Mouse (Mus musculus): ENCODE measurements around the gene Mmel1. TPM values are rescaled to one million over a fixed set of nuclear protein-coding genes. Genes with fewer than 3 reads are reported as not detected.
A peak's percentile ranks its signal among the peaks of the same experiment; 100 is the strongest.

Mmel1 gene
- 0.22 TPM in 2 replicates for polyA plus RNA-seq (2012; rRNA removed)

- no peak within 1 kb of the TSS for H3K4me3 ChIP-seq (ENCODE audit: extremely low read depth, insufficient read depth, insufficient read length)
- H3K27me3 ChIP-seq (ENCODE audit: control insufficient read depth, insufficient read depth, low read length), result no peaks in the 10 kb centered on the region
- DNase-seq (ENCODE audit: low read depth in 1 of 2, low spot score in 2 of 2), result no peak
- 85% methylated on average over 7 of the region's 7 CpGs for WGBS
- no peak within 1 kb of the TSS for H3K27ac ChIP-seq (ENCODE audit: insufficient read depth, low read length)
- no peaks in the 10 kb centered on the region for H3K36me3 ChIP-seq (ENCODE audit: control insufficient read depth, insufficient read depth, low read length)
- TF ChIP-seq POLR2A (IDR thresholded peaks at IDR 0.05; ENCODE audit: low read depth, low read length) (no peak), CTCF (IDR thresholded peaks at IDR 0.05; ENCODE audit: extremely low read depth, insufficient read depth, insufficient read length, insufficient replicate concordance) (no peak)
- H3K4me1 ChIP-seq (ENCODE audit: control insufficient read depth, insufficient read depth, insufficient read length), result no peaks in the 10 kb centered on the region; the same call in 1 of the 2 replicates
Observed at GRCm38 (mm10) chr4:154869440-154869839, at the start of gene Mmel1. Mmel1 (plus strand) TSS chr4:154869585.

GRCm38 (mm10) chr4:154825662-154826061, 43.7 kb upstream of the Mmel1 start:
- H3K36me3 ChIP-seq (ENCODE audit: control insufficient read depth, insufficient read depth, low read length), result no peaks in the 10 kb centered on the region
- TF ChIP-seq POLR2A (IDR thresholded peaks at IDR 0.05; ENCODE audit: low read depth, low read length), result no peak
- peak; percentile 70; the same call in 1 of the 2 replicates for TF ChIP-seq CTCF (IDR thresholded peaks at IDR 0.05; ENCODE audit: extremely low read depth, insufficient read depth, insufficient read length, insufficient replicate concordance)
- H3K4me3 ChIP-seq (ENCODE audit: extremely low read depth, insufficient read depth, insufficient read length), result no peak overlapping the region
- no peaks in the 10 kb centered on the region for H3K27me3 ChIP-seq (ENCODE audit: control insufficient read depth, insufficient read depth, low read length)
- H3K27ac ChIP-seq (ENCODE audit: insufficient read depth, low read length), result no peak overlapping the region
- peak in 1 of 2 experiments; percentile 10 for DNase-seq (ENCODE audit: low read depth in 1 of 2, low spot score in 2 of 2)
- H3K4me1 ChIP-seq (ENCODE audit: control insufficient read depth, insufficient read depth, insufficient read length), result no peaks in the 10 kb centered on the region
- WGBS, result 35% methylated on average over 6 of the region's 6 CpGs

GRCm38 (mm10) chr4:154826224-154826623, 43.2 kb upstream of the Mmel1 start:
- H3K4me1 ChIP-seq (ENCODE audit: control insufficient read depth, insufficient read depth, insufficient read length), result no peaks in the 10 kb centered on the region
- no peak for DNase-seq (ENCODE audit: low read depth in 1 of 2, low spot score in 2 of 2)
- H3K4me3 ChIP-seq (ENCODE audit: extremely low read depth, insufficient read depth, insufficient read length), result no peak overlapping the region
- H3K27ac ChIP-seq (ENCODE audit: insufficient read depth, low read length), result no peak overlapping the region
- no peaks in the 10 kb centered on the region for H3K36me3 ChIP-seq (ENCODE audit: control insufficient read depth, insufficient read depth, low read length)
- TF ChIP-seq CTCF (IDR thresholded peaks at IDR 0.05; ENCODE audit: extremely low read depth, insufficient read depth, insufficient read length, insufficient replicate concordance), result no peak
- no peak for TF ChIP-seq POLR2A (IDR thresholded peaks at IDR 0.05; ENCODE audit: low read depth, low read length)
- H3K27me3 ChIP-seq (ENCODE audit: control insufficient read depth, insufficient read depth, low read length), result no peaks in the 10 kb centered on the region
- 57% methylated on average over 7 of the region's 7 CpGs for WGBS

GRCm38 (mm10) chr4:154827181-154827580, 42.2 kb upstream of the Mmel1 start:
- WGBS, result 73% methylated on average over 7 of the region's 7 CpGs
- no peaks in the 10 kb centered on the region for H3K36me3 ChIP-seq (ENCODE audit: control insufficient read depth, insufficient read depth, low read length)
- no peaks in the 10 kb centered on the region for H3K4me1 ChIP-seq (ENCODE audit: control insufficient read depth, insufficient read depth, insufficient read length)
- H3K27ac ChIP-seq (ENCODE audit: insufficient read depth, low read length), result no peak overlapping the region
- DNase-seq (ENCODE audit: low read depth in 1 of 2, low spot score in 2 of 2), result no peak
- no peak overlapping the region for H3K4me3 ChIP-seq (ENCODE audit: extremely low read depth, insufficient read depth, insufficient read length)
- no peaks in the 10 kb centered on the region for H3K27me3 ChIP-seq (ENCODE audit: control insufficient read depth, insufficient read depth, low read length)
- TF ChIP-seq POLR2A (IDR thresholded peaks at IDR 0.05; ENCODE audit: low read depth, low read length) (no peak), CTCF (IDR thresholded peaks at IDR 0.05; ENCODE audit: extremely low read depth, insufficient read depth, insufficient read length, insufficient replicate concordance) (no peak)

- TF ChIP-seq POLR2A (IDR thresholded peaks at IDR 0.05; ENCODE audit: low read depth, low read length), result no peak
- no peak for TF ChIP-seq CTCF (IDR thresholded peaks at IDR 0.05; ENCODE audit: extremely low read depth, insufficient read depth, insufficient read length, insufficient replicate concordance)
- Histone ChIP-seq H3K4me1 (ENCODE audit: control insufficient read depth, insufficient read depth, insufficient read length) (no peaks in the 10 kb centered on the region), H3K27me3 (ENCODE audit: control insufficient read depth, insufficient read depth, low read length) (no peaks in the 10 kb centered on the region), H3K36me3 (ENCODE audit: control insufficient read depth, insufficient read depth, low read length) (no peaks in the 10 kb centered on the region), H3K27ac (ENCODE audit: insufficient read depth, low read length) (no peak overlapping the region), H3K4me3 (ENCODE audit: extremely low read depth, insufficient read depth, insufficient read length) (no peak overlapping the region)
- DNase-seq (ENCODE audit: low read depth in 1 of 2, low spot score in 2 of 2), result no peak
- whole genome bisulfite sequencing, result 70% methylated on average over 10 of the region's 10 CpGs
Observed at GRCm38 (mm10) chr4:154827861-154828610, 41.3 kb upstream of the Mmel1 start.

- no peak for DNase-seq (ENCODE audit: low read depth in 1 of 2, low spot score in 2 of 2)
- H3K36me3 ChIP-seq (ENCODE audit: control insufficient read depth, insufficient read depth, low read length), result no peaks in the 10 kb centered on the region
- H3K4me1 ChIP-seq (ENCODE audit: control insufficient read depth, insufficient read depth, insufficient read length), result no peaks in the 10 kb centered on the region
- no peak overlapping the region for H3K27ac ChIP-seq (ENCODE audit: insufficient read depth, low read length)
- WGBS, result 57% methylated on average over 9 of the region's 9 CpGs
- no peak overlapping the region for H3K4me3 ChIP-seq (ENCODE audit: extremely low read depth, insufficient read depth, insufficient read length)
- no peak for TF ChIP-seq POLR2A (IDR thresholded peaks at IDR 0.05; ENCODE audit: low read depth, low read length)
- no peaks in the 10 kb centered on the region for H3K27me3 ChIP-seq (ENCODE audit: control insufficient read depth, insufficient read depth, low read length)
Observed at GRCm38 (mm10) chr4:154831915-154832573, 37.3 kb upstream of the Mmel1 start.

Measured in spleen, adult 2 months (tissue).